Mouse (Mus musculus): Measurements from ENCODE around the gene Isg20l2. TPM values are rescaled to one million over a fixed set of nuclear protein-coding genes. Genes with fewer than 3 reads are reported as not detected.
A peak's percentile ranks its signal among the peaks of the same experiment; 100 is the strongest.

The Isg20l2 gene
- total RNA-seq, 2 experiments from 2014 or later = 15.1 to 15.6 TPM

GRCm38 (mm10) chr3:87970939-87971488 is 40.9 kb downstream of the Isg20l2 start, which contains the start of gene Nes:
TSS of gene Nes (plus strand) at chr3:87971078.
- intact Hi-C loops (cut with DNase I) = loop anchor here (1.0 kb wide), 2 partner anchors 16 to 100 kb away; no protein-coding TSS in a partner anchor
- DNase-seq (ENCODE audit: extremely low spot score in 1 of 2, low spot score in 2 of 2) = no peak
- H3K4me3 ChIP-seq = peak within 1 kb of the TSS; percentile 46
- TF ChIP-seq CTCF (IDR thresholded peaks at IDR 0.05) = no peak
- 0 out of 2 replicates have a peak within 1 kb of the TSS, but pooled peaks have one; percentile 7 for H3K27ac ChIP-seq

GRCm38 (mm10) chr3:87971489-87972202 is 41.5 kb downstream of the Isg20l2 start:
- TF ChIP-seq CTCF (IDR thresholded peaks at IDR 0.05) = no peak; the same call in 1 of the 2 replicates
- intact Hi-C loops (cut with DNase I) = no loop called here
- DNase-seq (ENCODE audit: extremely low spot score in 1 of 2, low spot score in 2 of 2) = no peak
- 0 out of 2 replicates have a peak overlapping the region, but pooled peaks have one; percentile 7 for H3K27ac ChIP-seq
- peak overlapping the region; percentile 46 for H3K4me3 ChIP-seq

GRCm38 (mm10) chr3:87972203-87972664 is 42.1 kb downstream of the Isg20l2 start:
- Histone ChIP-seq H3K27ac (no peak overlapping the region), H3K4me3 (peak overlapping the region; percentile 46)
- no peak for DNase-seq (ENCODE audit: extremely low spot score in 1 of 2, low spot score in 2 of 2)
- no peak for TF ChIP-seq CTCF (IDR thresholded peaks at IDR 0.05)
- intact Hi-C loops (cut with DNase I) = no loop called here

GRCm38 (mm10) chr3:87972776-87973175 is 42.7 kb downstream of the Isg20l2 start:
- H3K27ac ChIP-seq = no peak overlapping the region
- no peak overlapping the region; the same call in 1 of the 2 replicates for H3K4me3 ChIP-seq
- no peak for DNase-seq (ENCODE audit: extremely low spot score in 1 of 2, low spot score in 2 of 2)
- TF ChIP-seq CTCF (IDR thresholded peaks at IDR 0.05) = no peak
- intact Hi-C loops (cut with DNase I) = no loop called here

- intact Hi-C loops (cut with DNase I) = no loop called here
- TF ChIP-seq CTCF (IDR thresholded peaks at IDR 0.05) = no peak
- no peak overlapping the region for H3K4me3 ChIP-seq
These were observed 43.7 kb downstream of the Isg20l2 start for GRCm38 (mm10) chr3:87973593-87974380.

GRCm38 (mm10) chr3:87974381-87974987 is 44.4 kb downstream of the Isg20l2 start:
- Histone ChIP-seq H3K4me3 (no peak overlapping the region), H3K27ac (no peak overlapping the region)
- no peak for TF ChIP-seq CTCF (IDR thresholded peaks at IDR 0.05)
- intact Hi-C loops (cut with DNase I) = no loop called here
- DNase-seq (ENCODE audit: extremely low spot score in 1 of 2, low spot score in 2 of 2) = no peak

More at GRCm38 (mm10) chr3:87973593-87974380, 43.7 kb downstream of the Isg20l2 start:
- no peak overlapping the region for H3K27ac ChIP-seq
- no peak for DNase-seq (ENCODE audit: extremely low spot score in 1 of 2, low spot score in 2 of 2)

- intact Hi-C loops (cut with DNase I) = no loop called here
- Histone ChIP-seq H3K4me3 (no peak overlapping the region), H3K27ac (no peak overlapping the region)
- no peak for TF ChIP-seq CTCF (IDR thresholded peaks at IDR 0.05)
- no peak for DNase-seq (ENCODE audit: extremely low spot score in 1 of 2, low spot score in 2 of 2)
These were observed 49.4 kb downstream of the Isg20l2 start for GRCm38 (mm10) chr3:87979493-87979892.

- Histone ChIP-seq H3K4me3 (no peak overlapping the region), H3K27ac (no peak overlapping the region)
- TF ChIP-seq CTCF (IDR thresholded peaks at IDR 0.05) = no peak
- intact Hi-C loops (cut with DNase I) = no loop called here
- no peak for DNase-seq (ENCODE audit: extremely low spot score in 1 of 2, low spot score in 2 of 2)
These were observed 50.0 kb downstream of the Isg20l2 start for GRCm38 (mm10) chr3:87980085-87980484.

- no peak for DNase-seq (ENCODE audit: extremely low spot score in 1 of 2, low spot score in 2 of 2)
- Histone ChIP-seq H3K27ac (no peak overlapping the region), H3K4me3 (no peak overlapping the region)
- intact Hi-C loops (cut with DNase I) = no loop called here
- no peak for TF ChIP-seq CTCF (IDR thresholded peaks at IDR 0.05)
These were observed 50.6 kb downstream of the Isg20l2 start for GRCm38 (mm10) chr3:87980728-87981127.

GRCm38 (mm10) chr3:87981214-87981760 is 51.2 kb downstream of the Isg20l2 start:
- intact Hi-C loops (cut with DNase I) = no loop called here
- Histone ChIP-seq H3K27ac (no peak overlapping the region), H3K4me3 (no peak overlapping the region)
- no peak for DNase-seq (ENCODE audit: extremely low spot score in 1 of 2, low spot score in 2 of 2)
- no peak for TF ChIP-seq CTCF (IDR thresholded peaks at IDR 0.05)

All from left cerebral cortex, adult 2 months (tissue).